Mouse (Mus musculus): ENCODE data around the gene Htra3.

Gene Htra3

DNA sequence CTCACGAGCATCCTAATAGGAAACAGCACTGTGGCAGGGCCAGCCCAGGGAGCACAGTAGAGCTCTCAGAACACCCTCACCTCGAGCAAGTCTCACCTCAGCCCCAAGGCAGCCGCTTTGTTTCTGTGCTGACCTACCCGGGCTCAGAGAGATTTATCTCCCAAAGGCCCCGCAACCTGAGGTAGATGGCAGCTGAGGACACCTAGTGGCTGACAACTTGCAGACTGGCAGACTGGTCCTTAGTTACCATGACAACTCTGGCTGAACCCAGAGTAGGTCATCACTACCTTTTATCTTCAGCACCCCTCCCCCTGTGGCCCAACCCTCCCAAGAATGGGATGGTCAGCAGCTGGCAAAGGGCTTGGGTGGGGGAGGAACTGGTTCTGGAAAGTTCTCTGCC, 16.2 kb upstream of the Htra3 start:
- in situ Hi-C loops (cut with MboI, MseI): no loop called here

DNA sequence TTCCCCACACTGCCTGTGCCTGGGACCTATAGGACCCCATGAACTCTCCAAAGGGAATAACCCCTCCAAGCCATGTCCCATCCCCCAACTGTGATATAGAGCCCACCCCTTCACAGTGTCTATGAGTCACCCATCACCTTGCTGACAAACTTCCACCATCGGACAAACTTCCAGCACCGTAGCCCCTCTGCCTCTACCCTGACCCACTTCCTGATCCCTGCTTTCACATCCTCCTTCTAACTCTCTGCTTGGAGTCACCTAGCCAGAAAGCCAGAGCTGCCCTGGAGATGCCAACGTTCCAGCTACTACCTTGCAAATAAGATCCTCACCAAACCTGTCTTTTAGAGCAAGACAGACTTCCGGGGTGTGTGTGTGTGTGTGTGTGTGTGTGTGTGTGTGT, 14.1 kb upstream of the Htra3 start:
- in situ Hi-C loops (cut with MboI, MseI): no loop called here

DNA sequence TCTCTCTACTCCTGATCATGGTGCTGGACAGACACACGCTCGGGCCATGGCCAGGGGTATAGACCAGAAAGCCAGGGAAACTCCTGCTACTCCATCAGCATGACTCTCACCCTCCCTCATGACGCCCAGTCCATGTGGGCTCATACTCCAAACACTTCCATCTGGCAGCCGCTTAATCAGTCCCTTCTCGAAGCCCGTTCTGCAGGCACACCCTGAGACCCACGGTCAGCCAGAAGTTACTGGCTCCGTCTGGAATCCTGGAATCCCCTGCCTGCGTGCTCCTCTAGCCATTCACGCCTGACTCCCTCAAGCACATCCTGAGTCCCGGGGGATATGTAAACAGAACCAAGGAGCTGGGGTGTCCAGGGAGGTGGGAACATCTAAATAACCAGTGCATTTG, 11.7 kb upstream of the Htra3 start:
- in situ Hi-C loops (cut with MboI, MseI): no loop called here

DNA sequence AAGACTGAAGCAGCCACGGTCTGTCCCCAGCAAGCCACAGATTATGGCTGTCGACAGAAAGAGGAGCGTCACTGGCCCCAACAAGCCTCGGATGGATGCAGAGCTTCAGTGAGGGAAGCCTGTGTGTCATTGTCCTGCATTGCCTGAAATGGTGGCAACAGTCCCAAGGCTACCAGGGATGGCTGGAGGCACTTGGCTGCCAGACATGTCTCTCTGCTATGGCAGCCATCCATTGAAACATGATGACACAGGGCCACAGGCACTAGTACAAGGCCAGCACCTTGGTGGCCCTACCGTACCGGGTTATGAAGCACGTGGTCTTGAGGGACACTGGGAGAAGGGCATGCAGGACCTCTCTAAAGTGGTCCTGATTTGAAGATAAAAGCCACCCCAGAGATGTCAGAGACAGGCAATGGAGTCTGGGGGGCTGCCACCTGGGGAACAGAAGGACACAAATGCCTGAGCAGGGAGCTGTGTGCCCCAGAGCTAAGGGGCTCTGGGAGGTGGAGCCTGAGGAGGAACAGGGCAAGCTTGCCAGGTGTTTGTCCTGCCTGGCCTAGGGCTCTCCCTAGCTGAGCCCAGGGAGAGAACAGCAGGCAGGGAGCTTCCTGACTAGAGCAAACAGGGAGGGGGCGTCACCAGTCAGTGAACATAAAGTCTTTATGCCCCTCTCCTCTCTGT, 11.0 kb upstream of the Htra3 start:
- in situ Hi-C loops (cut with MboI, MseI): no loop called here

DNA sequence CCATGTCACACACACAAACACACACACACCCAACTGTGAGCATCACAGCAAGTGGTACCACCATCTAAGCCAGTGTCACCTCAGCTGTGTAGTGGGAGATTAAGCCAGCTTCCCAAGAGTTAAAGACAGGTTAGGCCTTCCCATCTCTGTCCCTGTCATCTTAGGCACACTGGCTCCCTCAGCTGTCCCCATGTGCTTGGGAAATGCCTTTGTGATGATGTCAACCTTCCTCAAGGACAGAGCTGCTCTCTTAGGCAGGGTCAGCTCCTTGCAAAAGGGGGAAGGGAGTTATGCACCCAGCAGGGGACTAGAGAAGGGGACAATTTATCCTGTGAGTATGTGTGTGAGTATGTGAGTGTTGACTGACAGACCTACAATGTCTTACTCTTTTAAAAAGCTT, 9.8 kb upstream of the Htra3 start:
- in situ Hi-C loops (cut with MboI, MseI): no loop called here

DNA sequence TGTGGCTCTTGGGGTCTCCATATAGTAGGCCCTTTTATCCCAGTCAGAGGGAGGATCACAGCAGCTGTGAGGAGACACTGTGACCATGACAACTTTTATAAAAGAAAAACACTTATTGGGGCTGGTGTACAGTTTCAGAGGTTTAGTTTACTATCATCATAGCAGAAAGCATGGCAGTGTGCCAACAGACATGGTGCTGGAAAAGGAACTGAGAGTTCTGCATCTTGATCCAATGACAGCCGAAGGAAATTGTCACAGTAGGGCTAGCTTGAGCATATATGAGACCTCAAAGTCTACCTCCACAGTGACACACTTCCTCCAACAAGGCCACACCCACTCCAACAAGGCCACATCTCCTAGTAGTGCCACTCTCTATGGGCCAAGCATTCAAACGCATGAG, 9.3 kb upstream of the Htra3 start:
- in situ Hi-C loops (cut with MboI, MseI): no loop called here

DNA sequence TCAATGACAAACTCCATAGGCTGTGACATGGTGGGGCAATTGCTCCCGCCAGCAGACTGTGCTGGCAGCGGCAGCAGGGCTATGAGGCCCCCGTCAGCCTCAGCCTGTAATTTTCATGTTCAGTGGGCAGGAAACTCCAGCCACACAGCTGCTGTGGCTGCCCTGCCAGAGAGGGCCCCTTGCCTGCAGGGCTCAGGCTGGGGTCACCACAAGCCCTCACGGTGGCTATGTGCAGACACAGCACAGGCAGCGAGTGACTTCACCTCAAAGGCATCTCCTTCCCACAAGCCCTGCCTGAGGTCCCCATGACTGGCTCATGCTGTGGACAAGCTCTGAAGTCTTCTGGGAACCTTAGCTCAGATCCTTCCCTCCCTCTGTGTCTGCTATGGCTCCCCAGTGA, 7.5 kb upstream of the Htra3 start:
- in situ Hi-C loops (cut with MboI, MseI): no loop called here

DNA sequence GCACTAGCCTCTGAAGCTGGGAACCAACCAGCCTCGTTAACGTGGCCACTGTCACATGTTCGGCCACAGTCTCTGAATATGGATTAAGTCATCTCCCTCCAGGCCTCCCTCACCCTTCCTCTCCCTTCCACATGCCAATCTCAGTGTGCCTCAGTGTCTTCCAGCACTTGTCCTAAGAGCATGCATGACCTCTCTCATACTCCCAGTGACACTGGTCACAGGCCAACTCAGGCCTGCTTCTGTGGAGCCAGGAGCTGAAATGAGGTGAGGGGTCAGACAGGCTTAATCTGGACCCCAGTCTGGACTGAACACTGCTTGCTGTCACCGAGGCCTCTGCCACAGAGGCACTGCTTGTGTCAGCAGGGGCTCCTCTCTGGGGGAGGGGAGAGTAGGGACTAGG, 6.8 kb upstream of the Htra3 start:
- in situ Hi-C loops (cut with MboI, MseI): no loop called here

DNA sequence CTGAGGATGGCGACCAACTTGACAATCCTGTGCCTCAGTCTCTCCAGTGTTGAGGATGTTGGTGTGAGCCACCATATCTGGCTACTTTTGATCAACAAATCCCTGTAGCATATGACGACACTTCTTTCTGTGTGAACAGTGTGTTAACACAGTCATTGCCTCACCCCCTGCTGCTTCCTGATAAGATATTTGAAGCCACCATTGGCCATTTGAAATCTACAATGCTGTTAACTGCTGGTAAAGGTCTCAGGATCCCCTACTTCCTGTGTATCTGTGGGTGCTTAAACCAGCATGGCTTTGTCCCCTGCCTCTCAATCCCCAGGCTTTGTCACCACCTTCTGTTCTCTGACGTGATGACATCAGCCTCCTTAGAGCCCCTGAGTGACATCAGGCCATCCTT, 5.5 kb upstream of the Htra3 start:
- in situ Hi-C loops (cut with MboI, MseI): no loop called here

DNA sequence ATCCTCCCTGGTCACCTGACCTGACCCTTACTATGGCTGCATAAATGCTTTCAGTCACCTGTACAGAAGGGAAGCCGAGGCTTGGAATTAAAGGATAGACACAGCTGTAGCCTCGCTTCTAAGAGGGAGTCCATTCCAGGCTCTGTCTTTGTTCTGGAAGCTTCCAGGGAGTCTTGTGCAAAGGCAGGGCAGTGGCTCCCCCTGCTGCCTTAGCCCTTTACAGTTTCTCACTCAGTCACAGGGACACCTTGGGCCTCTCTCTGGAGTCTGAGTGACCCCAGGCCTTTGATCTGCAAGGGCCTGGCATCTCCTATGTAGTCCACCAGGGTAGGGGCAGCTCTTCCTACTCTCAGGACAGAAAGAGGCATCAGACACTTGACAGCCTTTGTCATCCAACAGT, 1.4 kb upstream of the Htra3 start:
- in situ Hi-C loops (cut with MboI, MseI): no loop called here

DNA sequence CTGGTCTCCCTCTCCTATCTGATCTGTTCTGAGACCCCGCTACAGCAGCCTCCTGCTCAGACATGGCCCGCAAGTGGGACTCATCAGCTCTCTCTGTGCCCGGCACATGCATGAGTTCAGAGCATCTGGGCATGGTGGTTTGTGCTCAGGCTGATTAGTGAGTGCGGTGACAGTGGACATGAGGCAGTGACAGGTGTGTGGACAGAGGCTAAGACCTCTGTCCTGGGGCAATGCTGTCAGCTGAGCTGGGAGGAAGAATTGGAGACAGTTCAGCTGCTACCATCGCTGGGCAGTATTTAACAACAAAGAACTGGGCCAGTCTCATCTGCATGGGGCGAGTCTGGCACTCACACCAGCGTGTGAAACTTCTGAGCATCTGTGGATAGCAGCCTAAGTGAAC, 2.6 kb downstream of the Htra3 start:
- in situ Hi-C loops (cut with MboI, MseI): no loop called here

DNA sequence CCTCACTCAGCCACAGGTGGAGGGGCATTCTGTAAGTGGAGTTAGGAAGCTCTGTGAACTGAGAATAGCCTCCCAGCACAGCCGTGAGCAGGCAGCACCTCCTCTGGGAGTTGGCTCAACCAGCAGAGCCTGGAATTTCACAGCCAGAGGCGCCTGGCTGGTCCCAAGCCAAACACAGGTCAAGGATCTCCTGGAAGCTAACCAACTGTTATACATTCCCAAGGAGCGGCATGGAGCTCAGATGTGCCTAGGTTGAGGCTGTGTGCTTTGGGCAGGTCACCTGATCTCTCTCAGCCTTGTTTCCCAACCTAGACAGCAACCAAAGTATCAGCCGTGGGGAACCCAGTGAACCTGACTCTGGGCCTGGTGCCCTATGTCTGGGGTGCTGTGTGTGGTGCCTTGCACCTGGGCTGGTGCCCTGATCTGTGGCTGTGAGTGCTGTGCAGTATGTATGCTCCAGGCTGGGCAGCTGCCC, 5.5 kb downstream of the Htra3 start:
- in situ Hi-C loops (cut with MboI, MseI): no loop called here

DNA sequence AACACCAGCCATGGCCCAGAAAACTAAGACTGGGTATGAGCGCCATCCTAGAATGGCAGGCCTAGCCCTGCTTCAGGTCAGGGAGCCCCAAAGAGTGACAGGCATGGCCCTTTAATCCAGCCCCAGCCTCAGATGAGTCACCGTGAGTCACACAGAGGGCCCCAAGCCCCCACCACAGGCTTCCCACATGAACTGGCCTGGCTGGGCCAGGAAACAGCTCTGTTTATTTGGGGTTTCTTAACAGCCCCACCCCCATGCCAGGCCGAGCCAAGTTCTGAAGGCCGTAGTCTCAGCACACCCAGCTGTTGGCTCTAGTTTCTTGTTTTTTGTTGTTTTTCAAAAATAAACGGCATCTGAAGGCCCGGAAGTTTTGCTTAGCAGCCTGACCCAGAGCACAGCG, 6.5 kb downstream of the Htra3 start:
- in situ Hi-C loops (cut with MboI, MseI): no loop called here

DNA sequence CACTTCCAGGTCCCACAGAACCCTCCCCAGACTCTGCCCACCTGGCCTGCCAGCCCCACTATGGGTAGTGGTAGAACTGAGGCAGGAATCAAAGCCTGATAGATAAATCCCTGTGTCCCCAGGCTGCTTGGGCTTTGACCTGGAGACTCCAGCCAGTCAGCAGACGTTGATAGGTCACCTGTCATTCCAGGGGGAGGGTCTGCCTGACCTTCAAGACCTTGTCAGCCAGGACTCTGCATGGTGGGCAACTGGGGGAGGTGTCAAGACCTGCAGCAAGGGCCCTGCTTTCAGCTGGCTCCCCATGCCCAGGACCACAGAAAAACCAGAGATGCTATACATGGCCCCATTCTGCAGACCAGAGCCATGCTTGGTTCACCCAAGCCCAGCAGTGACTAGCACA, 7.0 kb downstream of the Htra3 start:
- in situ Hi-C loops (cut with MboI, MseI): no loop called here

DNA sequence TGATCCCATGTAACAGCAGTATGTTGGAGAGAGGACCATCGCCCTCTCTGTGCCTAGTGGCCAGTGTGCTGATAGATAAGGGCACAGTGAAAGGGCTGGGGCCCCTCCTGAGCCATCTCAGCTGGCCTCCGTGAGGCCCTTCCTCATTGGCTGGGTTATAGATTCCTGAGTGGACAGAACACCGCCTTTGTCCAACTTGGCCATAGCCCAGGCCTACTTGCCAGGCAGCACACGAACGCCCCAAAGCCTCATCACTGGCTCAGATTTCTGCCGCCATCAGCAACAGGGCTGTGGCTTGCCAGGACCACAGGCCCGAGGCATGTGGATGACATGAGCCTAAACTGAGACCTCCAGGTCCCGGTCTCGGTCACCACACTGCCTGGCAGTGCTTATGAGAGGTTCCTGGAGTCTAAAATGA, 8.1 kb downstream of the Htra3 start:
- in situ Hi-C loops (cut with MboI, MseI): no loop called here

DNA sequence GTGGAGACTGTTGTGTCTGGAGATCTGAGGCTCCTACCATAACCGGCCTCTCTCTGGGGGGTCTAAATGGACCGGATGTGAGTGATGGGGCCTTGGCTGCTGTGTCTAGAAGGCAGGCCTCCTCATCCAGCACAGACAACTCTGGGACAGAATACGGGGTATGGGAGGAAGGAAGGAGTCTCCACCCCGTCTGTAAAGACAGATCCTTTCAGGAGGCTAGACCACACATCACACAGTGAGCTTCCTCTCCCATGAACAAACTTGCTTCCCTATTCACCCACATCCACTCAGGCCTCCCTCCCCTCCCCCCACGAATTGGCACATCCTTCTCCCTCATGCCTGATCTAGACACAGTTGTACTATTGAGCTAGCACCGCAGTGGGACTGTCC, 9.2 kb downstream of the Htra3 start:
- in situ Hi-C loops (cut with MboI, MseI): no loop called here

DNA sequence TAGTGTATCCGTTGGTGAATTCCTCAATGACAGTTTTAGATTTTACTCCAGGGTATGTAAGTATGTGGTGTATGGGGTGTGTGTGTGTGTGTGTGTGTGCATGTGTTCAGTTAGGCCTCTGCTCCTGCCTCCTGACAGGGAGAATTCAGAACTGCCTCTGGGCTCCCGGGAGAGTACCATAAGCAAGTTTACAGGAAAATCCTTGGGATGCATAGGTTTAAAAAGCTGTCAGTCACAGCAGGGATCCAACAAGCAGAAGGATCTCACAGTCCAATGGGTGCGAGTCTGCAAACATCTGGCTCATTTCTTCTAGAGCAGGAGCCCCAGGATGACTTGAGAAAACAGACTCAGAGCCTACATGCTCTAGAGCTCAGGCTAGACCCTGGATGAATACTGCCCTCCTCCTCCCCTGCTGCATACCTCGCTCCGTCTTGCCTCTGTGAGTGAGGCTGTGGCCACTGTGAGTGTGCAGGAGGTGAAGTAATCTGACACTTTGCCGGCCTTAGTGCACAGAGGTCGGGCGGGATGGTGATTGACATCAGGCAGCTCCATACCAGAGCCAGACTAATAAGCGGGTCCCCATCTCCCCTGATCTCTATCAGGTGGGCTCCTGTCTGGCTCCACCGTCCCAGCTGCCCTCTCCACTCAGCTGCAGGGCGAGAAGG, 9.7 kb downstream of the Htra3 start:
- in situ Hi-C loops (cut with MboI, MseI): no loop called here

DNA sequence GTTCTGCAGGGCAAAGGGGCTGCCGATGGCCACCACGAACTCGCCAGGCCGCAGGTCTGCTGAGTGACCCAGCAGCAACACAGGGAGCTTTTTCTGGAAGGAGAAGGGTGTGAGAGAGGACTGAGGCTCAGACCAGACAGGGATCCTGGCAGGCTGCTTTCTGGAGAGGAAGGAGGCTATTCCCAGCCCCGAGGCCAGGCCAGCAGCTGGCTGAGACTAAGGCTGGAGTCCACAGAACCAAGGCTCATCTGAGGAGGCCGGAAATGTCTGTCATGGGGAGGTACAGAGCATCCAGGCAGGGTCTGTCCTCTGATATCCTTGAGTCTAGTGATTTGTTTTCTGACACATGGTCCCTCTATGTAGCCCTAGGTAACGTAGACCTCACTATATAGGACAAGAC, 13.4 kb downstream of the Htra3 start:
- in situ Hi-C loops (cut with MboI, MseI): no loop called here

DNA sequence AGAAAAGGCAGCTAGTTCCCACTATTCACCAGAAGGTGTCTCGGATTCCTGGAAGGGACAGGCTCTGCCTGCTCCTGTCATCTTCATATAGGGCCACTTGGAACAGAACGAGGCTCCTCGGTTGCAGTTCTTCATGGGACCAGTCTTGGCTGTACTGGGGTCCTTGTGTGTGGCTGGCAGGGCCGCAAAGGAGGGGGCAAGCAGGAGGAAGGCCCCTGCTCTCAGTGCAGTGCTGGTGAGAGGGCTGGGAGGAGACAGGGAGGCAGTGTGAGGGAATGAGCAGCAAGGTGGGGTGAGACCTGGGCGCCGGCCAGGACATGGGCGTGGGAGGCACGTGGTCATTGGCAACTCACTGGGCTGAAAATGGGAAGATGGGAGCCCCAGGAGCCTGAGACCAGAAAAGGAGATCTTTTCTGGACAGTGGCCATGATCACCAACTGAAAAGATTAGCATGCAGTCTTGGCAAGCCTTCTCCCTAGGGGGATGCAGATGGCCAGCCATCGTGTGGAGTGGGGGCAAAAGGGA, 17.5 kb downstream of the Htra3 start:
- in situ Hi-C loops (cut with MboI, MseI): no loop called here

DNA sequence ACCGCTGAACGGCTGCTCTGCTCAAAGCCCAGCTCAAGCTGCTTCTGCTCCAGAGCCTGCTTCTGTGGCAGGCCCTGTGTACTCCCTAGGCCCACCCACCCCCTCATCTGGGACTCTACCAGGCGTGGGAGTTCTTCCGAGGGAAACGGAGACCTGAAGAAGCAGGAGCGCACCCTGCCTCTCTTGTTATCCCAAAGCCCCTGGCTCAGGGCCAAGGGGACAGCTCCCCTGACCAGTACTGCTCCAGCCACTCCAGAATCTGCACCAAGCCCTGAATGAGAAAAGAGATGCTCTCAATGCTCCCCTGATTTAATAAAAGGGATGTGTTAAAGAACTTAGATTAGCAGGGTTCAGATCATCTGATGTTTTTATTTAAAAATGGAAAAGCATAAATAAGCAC, 18.4 kb downstream of the Htra3 start:
- in situ Hi-C loops (cut with MboI, MseI): no loop called here

DNA sequence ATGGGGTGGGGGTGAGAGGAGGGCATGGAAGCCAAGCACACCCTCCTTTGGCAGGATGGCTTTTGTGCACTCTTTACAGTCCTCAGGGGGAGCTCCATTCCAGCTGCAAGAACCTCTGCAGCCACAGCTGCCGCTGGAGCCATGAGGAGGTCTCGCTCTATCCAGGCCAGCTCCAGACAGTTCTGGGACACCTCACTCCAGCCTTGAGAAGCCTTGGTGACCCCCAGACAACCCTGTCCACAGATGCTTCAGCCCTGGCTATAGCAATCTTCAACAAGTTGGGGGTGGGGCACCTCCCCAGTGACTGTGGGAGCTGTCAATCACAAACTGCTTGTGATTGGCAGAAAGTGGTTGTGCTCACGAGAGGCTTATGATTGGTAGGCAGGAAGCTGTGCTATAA, 20.1 kb downstream of the Htra3 start:
- in situ Hi-C loops (cut with MboI, MseI): no loop called here

DNA sequence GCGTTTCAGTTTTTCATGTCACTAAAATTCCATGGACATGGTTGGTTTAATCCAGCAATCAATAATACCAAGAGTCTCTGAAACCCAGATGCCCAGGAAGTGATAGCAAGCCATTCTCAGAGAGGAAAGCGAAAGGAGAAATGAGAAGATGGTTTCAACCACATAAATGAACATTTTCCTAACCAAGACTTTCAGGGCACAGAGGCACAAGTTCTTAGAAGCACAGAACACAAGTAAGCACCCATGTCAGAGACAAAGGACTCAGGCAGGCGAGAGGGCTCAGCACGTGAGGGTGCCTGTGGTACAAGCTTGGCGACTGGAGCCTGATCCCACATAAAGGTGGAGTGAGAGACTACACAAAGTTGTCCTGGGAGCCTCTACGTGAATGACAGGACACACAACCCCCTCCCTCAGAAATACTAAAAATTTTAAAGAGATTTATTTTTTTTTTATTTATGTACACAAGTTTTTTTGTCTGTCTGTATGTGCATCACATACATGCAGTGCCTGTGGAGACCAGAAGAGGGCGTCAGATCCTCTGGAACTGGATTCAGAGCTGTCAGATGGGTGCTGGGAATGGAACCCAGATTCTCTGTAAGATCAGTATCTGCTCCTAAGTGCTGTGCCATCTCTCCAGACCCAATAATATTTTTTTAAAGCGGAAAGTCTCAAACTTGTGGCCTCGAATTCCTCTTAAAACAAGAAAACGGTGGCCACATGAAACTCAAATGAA, 23.7 kb downstream of the Htra3 start:
- in situ Hi-C loops (cut with MboI, MseI): no loop called here
